Mouse (Mus musculus) C2C12 (cell line): ENCODE data around the gene Lmf2. TPM values are rescaled to one million over a fixed set of nuclear protein-coding genes. Genes with fewer than 3 reads are reported as not detected.

Experiments used
- H3K27me3 ChIP-seq: one replicate; pipeline ENCODE4 v1.6.1; 2011; ENCODE audit not compliant: control insufficient read depth, insufficient read depth, insufficient read length
- H3K36me3 ChIP-seq: one replicate; pipeline ENCODE4 v1.6.1; 2011; ENCODE audit not compliant: control insufficient read depth, insufficient read depth
- H3K4me3 ChIP-seq: one replicate; pipeline ENCODE4 v1.5.1; 2011; ENCODE audit warnings: mild to moderate bottlenecking, control low read depth; ENCODE audit not compliant: poor library complexity, insufficient read depth, severe bottlenecking
- H3K79me2 ChIP-seq: one replicate; pipeline ENCODE4 v1.6.1; 2011; ENCODE audit not compliant: control insufficient read depth, insufficient read depth
- H3K79me3 ChIP-seq: one replicate; pipeline ENCODE4 v1.6.1; 2011; ENCODE audit warnings: low read depth, control low read depth
- H3ac ChIP-seq: one replicate; pipeline ENCODE3; 2011; ENCODE audit warnings: low read depth; ENCODE audit not compliant: control insufficient read depth, insufficient read length
- CEBPB ChIP-seq: IDR thresholded peaks from one replicate; pipeline ENCODE4 v1.6.1; 2011; ENCODE audit warnings: low read depth, mild to moderate bottlenecking, control low read depth, moderate library complexity
- CTCF ChIP-seq: IDR thresholded peaks from one replicate; pipeline ENCODE4 v1.5.1; 2011; ENCODE audit not compliant: control insufficient read depth, insufficient read depth, insufficient read length
- FOSL1 ChIP-seq: IDR thresholded peaks from one replicate; pipeline ENCODE4 v1.8.0; 2011; ENCODE audit warnings: mild to moderate bottlenecking, low read length; ENCODE audit not compliant: poor library complexity, insufficient read depth, severe bottlenecking
- MAX ChIP-seq: IDR thresholded peaks from one replicate; pipeline ENCODE4 v1.6.1; 2011; ENCODE audit warnings: mild to moderate bottlenecking, control low read depth
- MYOD1 ChIP-seq: IDR thresholded peaks from one replicate; pipeline ENCODE4 v1.6.1; 2011; ENCODE audit warnings: low read depth; ENCODE audit not compliant: control insufficient read depth, insufficient read length
- MYOG ChIP-seq: IDR thresholded peaks from one replicate; pipeline ENCODE4 v1.6.1; 2011; ENCODE audit not compliant: control insufficient read depth, insufficient read length; ENCODE audit errors: extremely low read depth
- USF1 ChIP-seq: IDR thresholded peaks from one replicate; pipeline ENCODE4 v1.6.1; 2011; ENCODE audit warnings: low read depth, mild to moderate bottlenecking, control low read depth, moderate library complexity
- polyA plus RNA-seq: library from polyadenylated mRNA; unstranded; fragments of >200 nt; fragmentation: generic; extraction: Trizol; gene quantifications from one replicate; pipeline ENCODE4 v1.2.1, GENCODE M21; 2012; ENCODE audit warnings: missing spikeins

Gene Lmf2
- polyA plus RNA-seq, 1 experiment = 95.9 TPM

DNA sequence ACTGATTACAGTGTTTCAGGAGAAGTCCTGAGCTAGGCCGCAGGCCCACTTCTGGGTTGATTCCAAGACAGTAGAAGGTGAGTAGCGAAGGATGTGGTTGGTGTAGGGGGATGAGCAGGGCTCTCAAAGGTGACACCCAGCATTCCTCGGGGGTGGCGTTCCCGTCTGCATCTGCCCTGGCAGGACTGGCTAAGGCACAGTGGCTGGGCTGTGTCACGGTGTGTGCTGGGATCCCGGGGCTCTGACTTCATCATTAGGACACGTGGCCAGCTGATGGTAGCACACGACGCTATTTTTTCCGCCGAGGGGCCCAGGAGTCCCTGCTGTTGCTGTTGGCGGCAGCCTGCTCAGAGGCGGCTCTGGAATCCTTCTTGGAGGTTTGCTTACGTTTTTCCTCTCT lies 4.2 kb downstream of the Lmf2 start:
- Histone ChIP-seq H3K79me2 (peaks cover 38% of the 10 kb centered on the region), H3K36me3 (peaks cover 52% of the 10 kb centered on the region), H3ac (no peak overlapping the region), H3K4me3 (no peak overlapping the region), H3K27me3 (no peaks in the 10 kb centered on the region), H3K79me3 (peaks cover 19% of the 10 kb centered on the region)
- TF ChIP-seq CTCF (no peak), CEBPB (no peak), USF1 (no peak), FOSL1 (no peak), MAX (no peak), MYOD1 (no peak), MYOG (no peak)

DNA sequence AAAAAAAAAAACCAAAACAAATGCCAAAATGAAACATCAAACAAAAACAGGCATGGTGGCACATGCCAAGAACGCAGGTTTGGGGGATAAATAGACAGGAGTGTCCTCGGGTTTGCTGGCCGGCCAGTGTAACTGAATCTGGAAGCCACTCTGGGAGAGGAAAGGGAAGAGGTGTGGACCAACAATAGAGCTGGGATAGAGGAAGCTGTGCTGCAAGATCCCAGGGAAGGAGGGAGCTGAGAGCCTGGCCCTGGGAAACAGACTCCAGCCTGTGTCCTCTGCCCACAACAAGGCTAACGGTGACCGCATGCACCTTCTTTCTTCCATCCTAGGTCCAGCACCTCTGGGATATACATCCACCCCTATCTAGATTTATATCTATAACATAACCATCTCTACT lies 5.0 kb downstream of the Lmf2 start:
- TF ChIP-seq MYOD1 (no peak), CEBPB (no peak), FOSL1 (no peak), MYOG (no peak), CTCF (no peak), USF1 (no peak), MAX (no peak)
- Histone ChIP-seq H3K27me3 (no peaks in the 10 kb centered on the region), H3K79me3 (peaks cover 15% of the 10 kb centered on the region), H3K79me2 (peaks cover 30% of the 10 kb centered on the region), H3ac (no peak overlapping the region), H3K36me3 (peaks cover 52% of the 10 kb centered on the region), H3K4me3 (no peak overlapping the region)

DNA sequence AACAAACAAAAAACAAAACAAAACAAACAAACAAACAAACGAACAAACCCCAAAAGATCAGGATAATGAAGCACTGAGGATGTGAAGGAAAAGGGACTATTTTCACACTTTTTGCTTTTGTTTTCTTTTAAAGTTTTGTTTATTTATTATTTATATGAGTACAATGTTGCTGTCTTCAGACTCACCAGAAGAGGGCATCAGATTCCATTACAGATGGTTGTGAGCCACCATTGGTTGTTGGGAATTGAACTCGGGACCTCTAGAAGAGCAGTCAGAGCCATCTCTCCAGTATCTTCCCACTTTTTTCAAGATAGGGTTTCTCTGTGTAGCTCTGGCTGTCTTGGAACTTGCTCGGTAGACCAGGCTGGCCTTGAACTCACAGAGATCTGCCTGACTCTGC lies 12.1 kb downstream of the Lmf2 start:
- Histone ChIP-seq H3ac (no peak overlapping the region), H3K4me3 (no peak overlapping the region), H3K79me2 (no peaks in the 10 kb centered on the region), H3K27me3 (no peaks in the 10 kb centered on the region), H3K79me3 (no peaks in the 10 kb centered on the region), H3K36me3 (no peaks in the 10 kb centered on the region)
- TF ChIP-seq MYOD1 (no peak), FOSL1 (no peak), MAX (no peak), MYOG (no peak), CEBPB (no peak), CTCF (no peak), USF1 (no peak)

DNA sequence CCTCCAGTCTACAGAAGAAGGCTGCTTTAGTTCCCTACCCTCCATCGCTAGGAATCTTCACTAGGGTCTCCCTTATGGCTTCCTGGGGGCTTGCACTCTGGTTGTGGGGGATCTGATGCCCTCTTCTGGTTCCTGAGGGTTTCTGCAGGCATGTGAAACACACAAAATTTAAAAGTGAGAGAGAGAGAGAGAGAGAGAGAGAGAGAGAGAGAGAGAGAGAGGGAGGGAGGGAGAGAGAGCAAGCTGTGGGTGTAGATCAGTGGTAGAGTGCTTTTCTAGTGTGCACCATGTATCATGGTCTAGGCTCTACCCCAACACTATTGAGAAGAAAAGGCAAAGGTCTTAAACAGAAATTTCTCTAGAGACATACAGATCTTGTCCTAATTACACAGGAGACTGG lies 13.8 kb downstream of the Lmf2 start:
- Histone ChIP-seq H3K36me3 (no peaks in the 10 kb centered on the region), H3ac (no peak overlapping the region), H3K79me3 (no peaks in the 10 kb centered on the region), H3K27me3 (no peaks in the 10 kb centered on the region), H3K4me3 (no peak overlapping the region), H3K79me2 (no peaks in the 10 kb centered on the region)
- TF ChIP-seq CTCF (no peak), FOSL1 (no peak), MYOG (no peak), MYOD1 (no peak), USF1 (no peak), MAX (no peak), CEBPB (no peak)

DNA sequence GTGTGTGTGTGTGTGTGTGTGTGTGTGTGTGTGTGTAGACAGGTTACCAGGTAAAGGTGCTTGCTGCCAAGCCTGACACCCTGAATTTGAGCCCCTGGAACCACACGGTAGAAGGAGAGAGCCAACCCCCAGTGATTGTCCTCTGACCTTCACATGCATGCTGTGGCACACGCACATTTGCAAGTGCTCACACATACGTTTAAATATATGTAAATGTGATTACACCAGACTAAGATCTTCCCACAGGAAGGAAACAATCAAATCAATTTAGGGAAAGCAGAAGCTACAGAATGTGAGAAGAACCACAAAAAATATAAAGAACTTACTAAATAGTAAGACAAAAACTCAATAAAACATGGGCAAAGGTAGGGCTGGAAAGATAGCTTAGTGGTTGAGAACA lies 15.3 kb downstream of the Lmf2 start:
- Histone ChIP-seq H3K36me3 (no peaks in the 10 kb centered on the region), H3K4me3 (no peak overlapping the region), H3K79me3 (no peaks in the 10 kb centered on the region), H3ac (no peak overlapping the region), H3K79me2 (no peaks in the 10 kb centered on the region), H3K27me3 (peaks cover 2% of the 10 kb centered on the region)
- TF ChIP-seq CEBPB (no peak), CTCF (no peak), MAX (no peak), USF1 (no peak), FOSL1 (no peak), MYOD1 (no peak), MYOG (no peak)

DNA sequence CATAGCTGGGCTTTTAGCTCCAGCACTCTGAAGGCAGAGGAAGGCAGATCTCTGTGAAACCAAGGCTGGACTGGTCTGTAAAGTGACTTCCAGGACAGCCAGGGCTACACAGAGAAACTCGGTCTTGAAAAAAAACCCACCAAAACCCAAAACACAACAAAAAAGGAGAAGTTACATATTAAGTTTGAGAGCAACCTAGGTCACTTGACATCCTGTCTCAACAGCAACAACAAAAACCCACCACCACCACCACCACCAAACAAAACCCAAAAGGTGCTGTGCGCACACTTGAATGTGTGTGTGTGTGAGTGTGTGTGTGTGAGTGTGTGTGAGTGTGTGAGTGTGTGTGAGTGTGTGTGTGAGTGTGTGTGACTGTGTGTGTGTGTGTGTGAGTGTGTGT lies 15.8 kb downstream of the Lmf2 start:
- H3K27me3 ChIP-seq = peaks cover 7% of the 10 kb centered on the region
- no peaks in the 10 kb centered on the region for H3K79me2 ChIP-seq
- TF ChIP-seq MYOD1 = no peak
- no peak for TF ChIP-seq USF1
- TF ChIP-seq CEBPB = no peak
- no peak for TF ChIP-seq FOSL1
- no peak for TF ChIP-seq CTCF
- no peak for TF ChIP-seq MYOG
- TF ChIP-seq MAX = no peak
- H3K36me3 ChIP-seq = no peaks in the 10 kb centered on the region
- no peaks in the 10 kb centered on the region for H3K79me3 ChIP-seq
- H3K4me3 ChIP-seq = no peak overlapping the region
- no peak overlapping the region for H3ac ChIP-seq
